Mouse (Mus musculus) lung, postnatal 0 days (tissue): Measurements from ENCODE around the gene Kmt2c. TPM values are rescaled to one million over a fixed set of nuclear protein-coding genes. Genes with fewer than 3 reads are reported as not detected.

Experiments used
- ATAC-seq: fragments of 200-750 bp; cut with Nextera tagmentation; 2 replicates; pipeline ENCODE4 v1.8.0; 2017; ENCODE audit warnings: moderate library complexity
- DNase-seq: peaks from one replicate; pipeline ENCODE4 v3.0.0-alpha.2; 2016; ENCODE audit warnings: low spot score
- H3K27ac ChIP-seq: fragments of 300-500 bp; sonication (generic); 2 replicates; pipeline ENCODE4 v1.5.1; 2014; ENCODE audit warnings: antibody characterized with exemption, mild to moderate bottlenecking, low read length, mixed read lengths
- H3K27me3 ChIP-seq: fragments of 300-500 bp; sonication (generic); replicated peaks from 2 replicates; pipeline ENCODE4 v1.6.1; 2014; ENCODE audit warnings: low read length, mixed read lengths; ENCODE audit not compliant: insufficient read depth
- H3K36me3 ChIP-seq: fragments of 300-500 bp; sonication (generic); 2 replicates; pipeline ENCODE4 v1.6.1; 2014; ENCODE audit warnings: low read length, mixed read lengths; ENCODE audit not compliant: insufficient read depth
- H3K4me1 ChIP-seq: fragments of 300-500 bp; sonication (generic); 2 replicates; pipeline ENCODE4 v1.6.1; 2014; ENCODE audit warnings: antibody characterized with exemption, low read depth, low read length, mixed read lengths; ENCODE audit not compliant: insufficient read depth
- H3K4me2 ChIP-seq: fragments of 300-500 bp; sonication (generic); replicated peaks from 2 replicates; pipeline ENCODE4 v1.6.1; 2014; ENCODE audit warnings: low read depth, mild to moderate bottlenecking, low read length, moderate library complexity, mixed read lengths
- H3K4me3 ChIP-seq: fragments of 300-500 bp; sonication (generic); 2 replicates; pipeline ENCODE4 v1.5.1; 2014; ENCODE audit warnings: low read depth, low read length
- H3K9ac ChIP-seq: fragments of 300-500 bp; sonication (generic); replicated peaks from 2 replicates; pipeline ENCODE4 v1.6.1; 2014; ENCODE audit warnings: low read depth, mild to moderate bottlenecking
- H3K9me3 ChIP-seq: fragments of 300-500 bp; sonication (generic); 2 replicates; pipeline ENCODE4 v1.6.1; 2016; ENCODE audit warnings: low read length, mixed read lengths
- CTCF ChIP-seq: IDR thresholded peaks from 2 replicates; pipeline ENCODE4 v1.5.1; 2016; ENCODE audit warnings: antibody characterized with exemption, mild to moderate bottlenecking
- EP300 ChIP-seq: IDR thresholded peaks from 2 replicates; pipeline ENCODE4 v1.6.1; 2016; ENCODE audit warnings: antibody characterized with exemption, mild to moderate bottlenecking, control low read depth
- WGBS: fragments of 180-500 bp; shearing (Covaris S2); extraction: QIAGEN DNeasy Blood & Tissue Kit; methylation state at CpG from one replicate; pipeline ENCODE4 v1.1.7; 2014; 5-methylcytosine and 5-hydroxymethylcytosine counted together
- polyA plus RNA-seq: library from polyadenylated mRNA; unstranded; fragments of >200 nt; fragmentation: Nextera tagmentation; extraction: Ambion mirVana; gene quantifications from 2 replicates; pipeline ENCODE4 v1.2.1, GENCODE M21; 2015

The Kmt2c gene
- polyA plus RNA-seq: 9.5 and 12.1 TPM in 2 replicates

GRCm38 (mm10) chr5:25498346-25498820 is at the start of gene Kmt2c:
Gene Kmt2c (minus strand): TSS chr5:25498783.
- Histone ChIP-seq H3K4me2 (peak within 1 kb of the TSS; percentile 77), H3K9ac (peak within 1 kb of the TSS; percentile 95), H3K4me3 (peak within 1 kb of the TSS; percentile 99), H3K9me3 (no peaks in the 10 kb centered on the region), H3K27ac (peak within 1 kb of the TSS; percentile 100), H3K27me3 (no peaks in the 10 kb centered on the region), H3K36me3 (no peaks in the 10 kb centered on the region), H3K4me1 (peaks cover 4% of the 10 kb centered on the region; the same call in 1 of the 2 replicates)
- ATAC-seq: peak; percentile 0; the same call in 1 of the 2 replicates
- 1% methylated on average over 17 of the region's 54 CpGs for WGBS
- peak; percentile 85 for DNase-seq
- TF ChIP-seq CTCF (no peak), EP300 (no peak)

DNA sequence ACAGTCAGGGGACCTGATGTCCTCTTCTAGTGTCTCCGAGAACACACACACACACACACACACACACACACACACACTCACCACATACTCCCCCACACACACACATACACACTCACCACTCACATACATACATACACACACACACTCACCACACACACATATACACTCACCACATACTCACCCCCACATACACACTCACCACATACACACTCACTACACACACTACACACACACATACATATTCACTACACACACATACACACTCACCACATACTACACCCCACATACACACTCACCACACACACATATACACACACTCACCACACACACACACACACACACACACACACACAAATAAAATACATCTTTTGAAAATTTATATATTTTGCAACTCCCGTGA is 48.3 kb upstream of the Kmt2c start:
- WGBS: 80% methylated on average over 2 of the region's 2 CpGs

GRCm38 (mm10) chr5:25544566-25544965 is 46.0 kb upstream of the Kmt2c start:
- WGBS: 60% methylated on average over 5 of the region's 5 CpGs
- H3K4me1 ChIP-seq: no peaks in the 10 kb centered on the region
- TF ChIP-seq EP300 (no peak), CTCF (no peak)
- DNase-seq (no peak), ATAC-seq (no peak)
- no peaks in the 10 kb centered on the region for H3K27me3 ChIP-seq
- no peak overlapping the region for H3K4me3 ChIP-seq
- no peaks in the 10 kb centered on the region for H3K9me3 ChIP-seq
- H3K9ac ChIP-seq: no peak overlapping the region
- H3K27ac ChIP-seq: no peak overlapping the region
- no peaks in the 10 kb centered on the region for H3K36me3 ChIP-seq
- no peak overlapping the region for H3K4me2 ChIP-seq

More for the DNA sequence above, 48.3 kb upstream of the Kmt2c start:
- ATAC-seq (no peak), DNase-seq (no peak)
- TF ChIP-seq CTCF (no peak), EP300 (no peak)
- Histone ChIP-seq H3K4me1 (no peaks in the 10 kb centered on the region), H3K27me3 (no peaks in the 10 kb centered on the region), H3K36me3 (no peaks in the 10 kb centered on the region), H3K4me3 (no peak overlapping the region), H3K27ac (no peak overlapping the region), H3K4me2 (no peak overlapping the region), H3K9me3 (no peaks in the 10 kb centered on the region), H3K9ac (no peak overlapping the region)

GRCm38 (mm10) chr5:25544061-25544460 is 45.5 kb upstream of the Kmt2c start:
- DNase-seq: no peak
- ATAC-seq: no peak
- WGBS: 79% methylated on average over 3 of the region's 3 CpGs
- TF ChIP-seq CTCF (no peak), EP300 (no peak)
- H3K27ac ChIP-seq: no peak overlapping the region
- no peak overlapping the region for H3K4me2 ChIP-seq
- no peaks in the 10 kb centered on the region for H3K4me1 ChIP-seq
- no peak overlapping the region for H3K9ac ChIP-seq
- no peak overlapping the region for H3K4me3 ChIP-seq
- H3K36me3 ChIP-seq: no peaks in the 10 kb centered on the region
- no peaks in the 10 kb centered on the region for H3K9me3 ChIP-seq
- H3K27me3 ChIP-seq: no peaks in the 10 kb centered on the region

GRCm38 (mm10) chr5:25541661-25542060 is 43.1 kb upstream of the Kmt2c start:
- H3K9me3 ChIP-seq: no peaks in the 10 kb centered on the region
- no peak for ATAC-seq

GRCm38 (mm10) chr5:25540921-25541320 is 42.3 kb upstream of the Kmt2c start:
- Histone ChIP-seq H3K27me3 (no peaks in the 10 kb centered on the region), H3K4me2 (no peak overlapping the region), H3K9me3 (no peaks in the 10 kb centered on the region), H3K36me3 (no peaks in the 10 kb centered on the region), H3K27ac (no peak overlapping the region), H3K4me1 (no peaks in the 10 kb centered on the region), H3K9ac (no peak overlapping the region), H3K4me3 (no peak overlapping the region)
- DNase-seq: no peak
- WGBS: 63% methylated on average over 3 of the region's 3 CpGs
- ATAC-seq: no peak
- no peak for TF ChIP-seq EP300

More at GRCm38 (mm10) chr5:25541661-25542060, 43.1 kb upstream of the Kmt2c start:
- no peak for DNase-seq
- no peak for TF ChIP-seq EP300
- TF ChIP-seq CTCF: no peak
- WGBS: 79% methylated on average over 2 of the region's 2 CpGs
- Histone ChIP-seq H3K27ac (no peak overlapping the region), H3K4me2 (no peak overlapping the region), H3K27me3 (no peaks in the 10 kb centered on the region), H3K4me1 (no peaks in the 10 kb centered on the region), H3K4me3 (no peak overlapping the region), H3K9ac (no peak overlapping the region), H3K36me3 (no peaks in the 10 kb centered on the region)

GRCm38 (mm10) chr5:25540412-25540811 is 41.8 kb upstream of the Kmt2c start:
- no peak overlapping the region for H3K9ac ChIP-seq
- H3K4me2 ChIP-seq: no peak overlapping the region
- H3K4me1 ChIP-seq: no peaks in the 10 kb centered on the region
- TF ChIP-seq EP300 (no peak), CTCF (no peak)
- no peaks in the 10 kb centered on the region for H3K36me3 ChIP-seq
- no peak overlapping the region for H3K27ac ChIP-seq
- DNase-seq (no peak), ATAC-seq (no peak)
- no peaks in the 10 kb centered on the region for H3K9me3 ChIP-seq
- H3K4me3 ChIP-seq: no peak overlapping the region
- H3K27me3 ChIP-seq: no peaks in the 10 kb centered on the region
